Mouse (Mus musculus) MEL (cell line): ENCODE results near the gene Tmeff1. TPM values are rescaled to one million over a fixed set of nuclear protein-coding genes. Genes with fewer than 3 reads are reported as not detected.

Experiments used
- DNase-seq: peaks from one replicate; pipeline ENCODE4 v3.0.0; 2011; ENCODE audit warnings: low read depth, low spot score
- H3K27ac ChIP-seq: 2 replicates; pipeline ENCODE4 v1.5.1; 2012; ENCODE audit warnings: low read depth, mild to moderate bottlenecking, control low read depth, low read length, moderate library complexity; ENCODE audit not compliant: control insufficient read depth
- H3K27me3 ChIP-seq, 2 experiments: fragments of 150-350 bp in 1 of 2; sonication (generic) in 1 of 2; 2 replicates each; pipeline ENCODE4 v1.6.1; 2012; ENCODE audit warnings: low read length in 2 of 2, mild to moderate bottlenecking in 2 of 2, improper control_type of control experiment in 1 of 2, moderate library complexity in 1 of 2; ENCODE audit not compliant: insufficient read depth in 2 of 2, control insufficient read depth in 1 of 2
- H3K36me3 ChIP-seq, 2 experiments: 2 replicates each; pipeline ENCODE4 v1.6.1; 2012 to 2014; ENCODE audit warnings: low read length in 2 of 2, improper control_type of control experiment in 1 of 2, inconsistent platforms in 1 of 2, mild to moderate bottlenecking in 1 of 2; ENCODE audit not compliant: insufficient read depth in 2 of 2, control insufficient read depth in 1 of 2
- H3K4me1 ChIP-seq, 2 experiments: fragments of 150-350 bp in 1 of 2; sonication (generic) in 1 of 2; 2 replicates each; pipeline ENCODE4 v1.6.1; 2012; ENCODE audit warnings: low read length in 2 of 2, improper control_type of control experiment in 1 of 2, mild to moderate bottlenecking in 1 of 2; ENCODE audit not compliant: insufficient read depth in 2 of 2, control insufficient read depth in 1 of 2
- H3K4me3 ChIP-seq, 2 experiments: fragments of 150-350 bp in 1 of 2; sonication (generic) in 1 of 2; 2 replicates each; pipeline ENCODE4 v1.5.1; 2012; ENCODE audit warnings: low read depth in 2 of 2, low read length in 2 of 2, mild to moderate bottlenecking in 2 of 2, moderate library complexity in 2 of 2, control low read depth in 1 of 2, improper control_type of control experiment in 1 of 2; ENCODE audit not compliant: control insufficient read depth in 1 of 2, insufficient read depth in 1 of 2
- H3K79me2 ChIP-seq: 2 replicates; pipeline ENCODE4 v1.6.1; 2012; ENCODE audit warnings: mild to moderate bottlenecking, low read length, moderate library complexity; ENCODE audit not compliant: control insufficient read depth, poor library complexity, insufficient read depth
- H3K9ac ChIP-seq: 2 replicates; pipeline ENCODE4 v1.6.1; 2012; ENCODE audit warnings: low read depth, mild to moderate bottlenecking, control low read depth, low read length, moderate library complexity; ENCODE audit not compliant: control insufficient read depth, poor library complexity, severe bottlenecking
- H3K9me3 ChIP-seq: fragments of 150-350 bp; sonication (generic); replicated peaks from 2 replicates; pipeline ENCODE4 v1.6.1; 2012; ENCODE audit warnings: mild to moderate bottlenecking, low read length, improper control_type of control experiment, moderate library complexity; ENCODE audit not compliant: insufficient read depth
- ELF1 ChIP-seq: IDR thresholded peaks from 2 replicates; pipeline ENCODE4 v1.6.1; 2014; ENCODE audit warnings: low read depth, mild to moderate bottlenecking, inconsistent platforms, low read length, improper control_type of control experiment, moderate library complexity
- GATA1 ChIP-seq: IDR thresholded peaks from 2 replicates; pipeline ENCODE4 v1.6.1; 2011; ENCODE audit warnings: low read depth, low read length, improper control_type of control experiment
- HCFC1 ChIP-seq: IDR thresholded peaks from 2 replicates; pipeline ENCODE4 v1.6.1; 2012; ENCODE audit warnings: low read depth, mild to moderate bottlenecking, inconsistent platforms, low read length, improper control_type of control experiment, moderate library complexity
- MEF2A ChIP-seq: IDR thresholded peaks from 2 replicates; pipeline ENCODE4 v1.6.1; 2014; ENCODE audit warnings: low read depth, mild to moderate bottlenecking, inconsistent platforms, low read length, improper control_type of control experiment; ENCODE audit not compliant: poor library complexity, insufficient replicate concordance, severe bottlenecking; ENCODE audit errors: extremely low read depth
- MXI1 ChIP-seq: IDR thresholded peaks from 2 replicates; pipeline ENCODE4 v1.6.1; 2011; ENCODE audit warnings: mild to moderate bottlenecking, low read depth, low read length, improper control_type of control experiment
- MYC ChIP-seq: IDR thresholded peaks from 2 replicates; pipeline ENCODE4 v1.6.1; 2011; ENCODE audit warnings: low read depth, mild to moderate bottlenecking, low read length, improper control_type of control experiment, moderate library complexity
- POLR2AphosphoS2 ChIP-seq: IDR thresholded peaks from 2 replicates; pipeline ENCODE4 v1.6.1; 2011; ENCODE audit warnings: low read length, improper control_type of control experiment
- RAD21 ChIP-seq: IDR thresholded peaks from 2 replicates; pipeline ENCODE4 v1.6.1; 2011; ENCODE audit warnings: mild to moderate bottlenecking, low read depth, low read length, improper control_type of control experiment
- SMC3 ChIP-seq: IDR thresholded peaks from 2 replicates; pipeline ENCODE4 v1.6.1; 2011; ENCODE audit warnings: low read depth, low read length, improper control_type of control experiment
- USF1 ChIP-seq: IDR thresholded peaks from 2 replicates; pipeline ENCODE4 v1.6.1; 2014; ENCODE audit warnings: low read depth, mild to moderate bottlenecking, inconsistent platforms, low read length, improper control_type of control experiment, moderate library complexity
- USF2 ChIP-seq, 2 experiments: IDR thresholded peaks; 2 replicates each; pipeline ENCODE4 v1.6.1; 2011 to 2012; ENCODE audit warnings: improper control_type of control experiment in 2 of 2, low read length in 2 of 2, borderline replicate concordance in 1 of 2, inconsistent platforms in 1 of 2, low read depth in 1 of 2, mild to moderate bottlenecking in 1 of 2; ENCODE audit not compliant: insufficient read depth in 1 of 2
- ZKSCAN1 ChIP-seq: IDR thresholded peaks from 2 replicates; pipeline ENCODE4 v1.6.1; 2012; ENCODE audit warnings: low read depth, mild to moderate bottlenecking, inconsistent platforms, low read length, improper control_type of control experiment, moderate library complexity
- ZNF384 ChIP-seq: IDR thresholded peaks from 2 replicates; pipeline ENCODE4 v1.6.1; 2012; ENCODE audit warnings: low read depth, mild to moderate bottlenecking, inconsistent platforms, low read length, improper control_type of control experiment
- polyA plus RNA-seq, 2 experiments: library from polyadenylated mRNA; stranded (reverse) in 1 of 2; unstranded in 1 of 2; fragments of >175 nt in 1 of 2; fragments of >200 nt in 1 of 2; gene quantifications; 2 replicates each; pipeline versions ENCODE4 v1.2.1 to v1.2.4; 2012; ENCODE audit warnings: low replicate concordance in 2 of 2, low read depth in 1 of 2; ENCODE audit not compliant: insufficient read length in 2 of 2, insufficient read depth in 1 of 2, missing spikeins in 1 of 2
- total RNA-seq: library from RNA; depleted of rRNA; stranded (reverse); fragments of 300-350 nt; gene quantifications from 2 replicates; pipeline ENCODE4 v1.2.3, GENCODE M21; 2012

Gene Tmeff1
- total and polyA plus RNA-seq, 3 experiments, result not detected

DNA sequence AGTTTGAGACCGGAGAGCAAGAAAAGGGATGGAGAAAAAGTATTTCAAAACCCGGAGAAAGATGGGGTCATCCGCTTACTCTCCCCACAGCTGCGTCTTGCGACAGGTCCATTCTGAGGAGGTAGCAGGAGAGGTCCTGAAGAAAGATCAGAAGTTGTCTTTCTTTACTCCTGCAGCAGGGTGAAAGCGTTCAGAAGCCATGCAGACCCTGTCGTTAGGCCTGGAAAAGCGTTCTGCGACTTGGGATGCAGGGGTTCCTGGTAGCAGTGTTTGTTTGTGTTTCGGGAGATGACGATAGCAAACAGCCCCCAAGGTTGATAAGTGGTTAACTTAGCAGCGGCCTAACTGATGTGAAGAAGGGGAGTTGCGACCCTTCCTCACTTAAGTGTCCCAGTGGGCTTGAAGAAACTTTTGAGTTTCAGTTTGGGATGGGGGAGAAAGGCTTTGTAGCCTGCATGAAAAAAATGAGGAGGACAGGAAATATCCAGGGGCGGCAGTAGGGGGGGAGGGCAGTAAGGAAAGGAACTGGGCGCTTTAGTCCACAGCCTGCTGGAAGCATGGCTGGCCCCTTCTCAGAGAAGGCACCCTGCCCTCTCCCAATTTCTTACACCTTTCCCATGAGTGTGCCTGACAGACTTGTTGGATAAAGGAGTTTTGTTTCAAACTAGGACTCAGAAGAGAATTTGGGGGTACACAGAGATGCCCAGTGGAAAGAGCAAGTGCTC is 43.3 kb upstream of the Tmeff1 start:
- Histone ChIP-seq H3K9ac (no peak overlapping the region), H3K9me3 (no peaks in the 10 kb centered on the region), H3K4me3 (no peak overlapping the region)
- TF ChIP-seq GATA1, result no peak
- TF ChIP-seq HCFC1, result no peak
- TF ChIP-seq MYC, result no peak
- no peak for TF ChIP-seq ZKSCAN1
- no peak for TF ChIP-seq ELF1
- TF ChIP-seq USF2 (IDR thresholded peaks at IDR 0.05; ENCODE audit: borderline replicate concordance in 1 of 2, insufficient read depth in 1 of 2, low read depth in 1 of 2, low read length in 2 of 2), result no peak
- no peak for TF ChIP-seq MEF2A
- TF ChIP-seq RAD21, result no peak
- no peak for TF ChIP-seq USF1
- no peak for TF ChIP-seq ZNF384
- TF ChIP-seq, all 39 proteins: peak for 0
- H3K79me2 ChIP-seq, result no peaks in the 10 kb centered on the region
- DNase-seq, result no peak
- no peak overlapping the region for H3K27ac ChIP-seq
- H3K4me1 ChIP-seq, result no peaks in the 10 kb centered on the region
- H3K27me3 ChIP-seq, result no peaks in the 10 kb centered on the region
- no peaks in the 10 kb centered on the region for H3K36me3 ChIP-seq

DNA sequence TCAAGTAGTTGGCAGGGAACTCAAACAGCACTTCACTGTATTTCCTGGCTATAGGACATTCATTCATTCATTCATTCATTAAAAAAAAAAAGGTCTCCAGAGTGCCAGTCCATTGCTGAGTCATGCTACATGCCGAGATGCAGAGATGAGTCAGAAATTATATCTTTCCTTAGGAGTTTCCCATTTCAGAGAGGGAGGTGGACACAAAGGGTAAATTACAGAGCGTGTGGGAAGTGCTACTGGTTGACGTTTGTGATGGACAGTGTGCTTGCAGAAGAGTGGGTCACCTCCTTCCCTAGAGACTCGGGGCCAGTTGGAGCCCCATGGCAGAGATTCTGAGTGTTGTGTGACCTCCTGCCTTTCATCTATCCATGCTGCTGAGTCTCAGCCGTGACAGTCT is 42.6 kb upstream of the Tmeff1 start:
- Histone ChIP-seq H3K36me3 (no peaks in the 10 kb centered on the region), H3K4me1 (no peaks in the 10 kb centered on the region)

More for the DNA sequence above, 42.6 kb upstream of the Tmeff1 start:
- H3K4me3 ChIP-seq, result no peak overlapping the region
- no peaks in the 10 kb centered on the region for H3K27me3 ChIP-seq
- TF ChIP-seq POLR2AphosphoS2, result no peak
- no peak for TF ChIP-seq MXI1
- no peak for TF ChIP-seq MYC
- TF ChIP-seq SMC3, result no peak
- TF ChIP-seq ZNF384, result no peak
- H3K27ac ChIP-seq, result no peak overlapping the region
- no peaks in the 10 kb centered on the region for H3K9me3 ChIP-seq
- H3K9ac ChIP-seq, result no peak overlapping the region
- no peaks in the 10 kb centered on the region for H3K79me2 ChIP-seq
- DNase-seq, result no peak
